Mouse (Mus musculus) small intestine, adult 2 months (tissue): ENCODE results near the gene G0s2.

Experiments used
- CTCF ChIP-seq: fragments of 200-500 bp; IDR thresholded peaks from 2 replicates; pipeline ENCODE4 v1.5.1; 2012; ENCODE audit warnings: low read depth, mild to moderate bottlenecking, control low read depth, inconsistent platforms, low read length, moderate library complexity, mixed read lengths; ENCODE audit not compliant: insufficient replicate concordance, insufficient read length; ENCODE audit errors: extremely low read depth
- POLR2A ChIP-seq: fragments of 200-500 bp; IDR thresholded peaks from 2 replicates; pipeline ENCODE4 v1.6.1; 2012; ENCODE audit warnings: low read depth, mild to moderate bottlenecking, control low read depth, inconsistent platforms, low read length, moderate library complexity

DNA sequence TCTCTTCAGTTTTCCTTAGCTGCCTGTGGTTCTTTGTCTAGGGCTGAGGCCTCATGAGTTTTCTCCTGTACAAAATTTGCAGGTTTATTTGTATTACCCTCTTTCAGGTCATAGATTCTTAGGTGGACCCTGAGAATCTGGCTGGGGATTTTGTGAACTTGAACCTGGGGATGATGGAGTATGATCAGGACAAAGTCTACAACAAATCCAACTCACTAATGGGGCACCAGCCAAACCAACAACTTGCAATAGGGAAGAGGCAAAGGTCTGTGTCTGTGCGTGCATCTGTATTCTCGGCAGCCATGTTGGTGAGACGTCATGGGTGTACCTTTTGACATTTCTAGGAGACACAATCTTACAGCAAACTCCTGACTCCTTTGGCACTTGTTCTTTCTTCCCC, 16.1 kb upstream of the G0s2 start:
- TF ChIP-seq CTCF (no peak), POLR2A (no peak)
